Mouse (Mus musculus) hindbrain, embryonic 16.5 days (tissue): ENCODE measurements around the gene Tmem236. TPM values are rescaled to one million over a fixed set of nuclear protein-coding genes. Genes with fewer than 3 reads are reported as not detected.

Experiments
- ATAC-seq: fragments of 200-750 bp; cut with Nextera tagmentation; 2 replicates; pipeline ENCODE4 v1.8.0; 2017; ENCODE audit warnings: moderate TSS enrichment, moderate library complexity
- H3K27ac ChIP-seq: fragments of 300-500 bp; sonication (generic); 2 replicates; pipeline ENCODE4 v1.5.1; 2014; ENCODE audit warnings: low read depth, mild to moderate bottlenecking, control low read depth, low read length, moderate library complexity
- H3K27me3 ChIP-seq: fragments of 300-500 bp; sonication (generic); replicated peaks from 2 replicates; pipeline ENCODE4 v1.6.1; 2014; ENCODE audit warnings: low read length; ENCODE audit not compliant: control insufficient read depth, insufficient read depth
- H3K36me3 ChIP-seq: fragments of 300-500 bp; sonication (generic); 2 replicates; pipeline ENCODE4 v1.6.1; 2014; ENCODE audit warnings: mild to moderate bottlenecking, low read length, moderate library complexity, mixed read lengths; ENCODE audit not compliant: control insufficient read depth, insufficient read depth
- H3K4me1 ChIP-seq: fragments of 300-500 bp; sonication (generic); 2 replicates; pipeline ENCODE4 v1.6.1; 2014; ENCODE audit warnings: low read depth, low read length; ENCODE audit not compliant: control insufficient read depth, insufficient read depth
- H3K4me2 ChIP-seq: fragments of 300-500 bp; sonication (generic); 2 replicates; pipeline ENCODE4 v1.6.1; 2014; ENCODE audit warnings: mild to moderate bottlenecking, low read length, control low read depth, moderate library complexity
- H3K4me3 ChIP-seq: fragments of 300-500 bp; sonication (generic); 2 replicates; pipeline ENCODE4 v1.5.1; 2014; ENCODE audit warnings: mild to moderate bottlenecking, low read length, control low read depth, moderate library complexity
- H3K9ac ChIP-seq: fragments of 300-500 bp; sonication (generic); 2 replicates; pipeline ENCODE4 v1.6.1; 2014; ENCODE audit warnings: low read depth, mild to moderate bottlenecking, control low read depth, low read length, moderate library complexity
- H3K9me3 ChIP-seq: fragments of 300-500 bp; sonication (generic); 2 replicates; pipeline ENCODE4 v1.6.1; 2014; ENCODE audit warnings: mild to moderate bottlenecking, low read length, moderate library complexity; ENCODE audit not compliant: control insufficient read depth
- WGBS: fragments of 180-500 bp; shearing (Covaris S2); extraction: QIAGEN DNeasy Blood & Tissue Kit; methylation state at CpG from one replicate; pipeline ENCODE4 v1.1.7; 2014; 5-methylcytosine and 5-hydroxymethylcytosine counted together
- polyA plus RNA-seq: library from polyadenylated mRNA; unstranded; fragments of >200 nt; fragmentation: Nextera tagmentation; extraction: Ambion mirVana; gene quantifications from 2 replicates; pipeline ENCODE4 v1.2.1, GENCODE M21; 2015

Tmem236 gene
- polyA plus RNA-seq, 1 experiment from 2014 or later: 0.06 TPM

GRCm38 (mm10) chr2:14206798-14207197 is 32.5 kb downstream of the Tmem236 start:
- Histone ChIP-seq H3K27me3 (no peaks in the 10 kb centered on the region), H3K4me1 (no peaks in the 10 kb centered on the region), H3K36me3 (no peaks in the 10 kb centered on the region), H3K4me2 (no peak overlapping the region), H3K9me3 (no peaks in the 10 kb centered on the region), H3K27ac (no peak overlapping the region), H3K9ac (no peak overlapping the region), H3K4me3 (no peak overlapping the region)
- WGBS: 89% methylated on average over 4 of the region's 4 CpGs
- no peak for ATAC-seq

GRCm38 (mm10) chr2:14210731-14211130 is 36.4 kb downstream of the Tmem236 start:
- H3K27ac ChIP-seq: no peak overlapping the region
- ATAC-seq: no peak
- no peaks in the 10 kb centered on the region for H3K9me3 ChIP-seq
- WGBS: 89% methylated on average over 1 of the region's 1 CpGs
- no peak overlapping the region for H3K4me3 ChIP-seq
- no peaks in the 10 kb centered on the region for H3K4me1 ChIP-seq
- H3K27me3 ChIP-seq: no peaks in the 10 kb centered on the region
- H3K36me3 ChIP-seq: no peaks in the 10 kb centered on the region
- no peak overlapping the region for H3K4me2 ChIP-seq
- no peak overlapping the region for H3K9ac ChIP-seq

- Histone ChIP-seq H3K4me1 (no peaks in the 10 kb centered on the region), H3K9ac (no peak overlapping the region), H3K36me3 (no peaks in the 10 kb centered on the region), H3K4me2 (no peak overlapping the region), H3K27me3 (no peaks in the 10 kb centered on the region), H3K9me3 (no peaks in the 10 kb centered on the region), H3K4me3 (no peak overlapping the region), H3K27ac (no peak overlapping the region)
- no peak for ATAC-seq
These were observed 37.3 kb downstream of the Tmem236 start for GRCm38 (mm10) chr2:14211606-14212005.

GRCm38 (mm10) chr2:14214764-14215163 is 40.4 kb downstream of the Tmem236 start:
- ATAC-seq: no peak
- WGBS: 18% methylated on average over 3 of the region's 3 CpGs
- H3K36me3 ChIP-seq: no peaks in the 10 kb centered on the region

GRCm38 (mm10) chr2:14216653-14217052 is 42.3 kb downstream of the Tmem236 start:
- 85% methylated on average over 3 of the region's 3 CpGs for WGBS
- no peak for ATAC-seq
- no peak overlapping the region for H3K9ac ChIP-seq
- H3K4me1 ChIP-seq: no peaks in the 10 kb centered on the region
- H3K27me3 ChIP-seq: no peaks in the 10 kb centered on the region
- H3K4me3 ChIP-seq: no peak overlapping the region
- no peaks in the 10 kb centered on the region for H3K36me3 ChIP-seq
- H3K4me2 ChIP-seq: no peak overlapping the region
- no peak overlapping the region for H3K27ac ChIP-seq
- H3K9me3 ChIP-seq: no peaks in the 10 kb centered on the region

More at GRCm38 (mm10) chr2:14214764-14215163, 40.4 kb downstream of the Tmem236 start:
- no peaks in the 10 kb centered on the region for H3K4me1 ChIP-seq
- H3K9ac ChIP-seq: no peak overlapping the region
- no peak overlapping the region for H3K4me2 ChIP-seq
- no peaks in the 10 kb centered on the region for H3K9me3 ChIP-seq
- H3K27me3 ChIP-seq: no peaks in the 10 kb centered on the region
- H3K4me3 ChIP-seq: no peak overlapping the region
- no peak overlapping the region for H3K27ac ChIP-seq

- 75% methylated on average over 6 of the region's 6 CpGs for WGBS
- no peak overlapping the region for H3K27ac ChIP-seq
- H3K36me3 ChIP-seq: no peaks in the 10 kb centered on the region
- no peak overlapping the region for H3K4me3 ChIP-seq
- no peak overlapping the region for H3K4me2 ChIP-seq
- H3K9ac ChIP-seq: no peak overlapping the region
- no peaks in the 10 kb centered on the region for H3K27me3 ChIP-seq
- H3K4me1 ChIP-seq: no peaks in the 10 kb centered on the region
- no peaks in the 10 kb centered on the region for H3K9me3 ChIP-seq
- ATAC-seq: no peak
These were observed 43.8 kb downstream of the Tmem236 start for GRCm38 (mm10) chr2:14218126-14218525.

GRCm38 (mm10) chr2:14224387-14224786 is 50.1 kb downstream of the Tmem236 start:
- H3K4me1 ChIP-seq: no peaks in the 10 kb centered on the region
- WGBS: 76% methylated on average over 4 of the region's 4 CpGs
- no peak overlapping the region for H3K4me3 ChIP-seq
- H3K27me3 ChIP-seq: no peaks in the 10 kb centered on the region
- H3K9ac ChIP-seq: no peak overlapping the region
- no peaks in the 10 kb centered on the region for H3K36me3 ChIP-seq
- H3K9me3 ChIP-seq: no peaks in the 10 kb centered on the region
- no peak for ATAC-seq
- no peak overlapping the region for H3K27ac ChIP-seq
- no peak overlapping the region for H3K4me2 ChIP-seq

GRCm38 (mm10) chr2:14228495-14228894 is 54.2 kb downstream of the Tmem236 start:
- no peaks in the 10 kb centered on the region for H3K36me3 ChIP-seq
- no peak for ATAC-seq
- H3K27ac ChIP-seq: no peak overlapping the region
- H3K9me3 ChIP-seq: no peaks in the 10 kb centered on the region
- H3K4me2 ChIP-seq: no peak overlapping the region
- no peaks in the 10 kb centered on the region for H3K27me3 ChIP-seq
- no peak overlapping the region for H3K9ac ChIP-seq
- no peaks in the 10 kb centered on the region for H3K4me1 ChIP-seq
- WGBS: 72% methylated on average over 6 of the region's 6 CpGs
- no peak overlapping the region for H3K4me3 ChIP-seq

- Histone ChIP-seq H3K27ac (no peak within 1 kb of the TSS), H3K4me1 (no peaks in the 10 kb centered on the region), H3K4me3 (no peak within 1 kb of the TSS), H3K4me2 (no peak within 1 kb of the TSS), H3K36me3 (no peaks in the 10 kb centered on the region), H3K9ac (no peak within 1 kb of the TSS), H3K27me3 (no peaks in the 10 kb centered on the region), H3K9me3 (no peaks in the 10 kb centered on the region)
- 74% methylated on average over 3 of the region's 3 CpGs for WGBS
- no peak for ATAC-seq
These were observed 54.8 kb downstream of the Tmem236 start, which contains the start of gene Mrc1 for GRCm38 (mm10) chr2:14229149-14229548. Mrc1 (plus strand) TSS chr2:14229392.

- Histone ChIP-seq H3K36me3 (no peaks in the 10 kb centered on the region), H3K4me3 (no peak overlapping the region), H3K27ac (no peak overlapping the region), H3K4me2 (no peak overlapping the region), H3K9ac (no peak overlapping the region), H3K27me3 (no peaks in the 10 kb centered on the region), H3K9me3 (no peaks in the 10 kb centered on the region), H3K4me1 (no peaks in the 10 kb centered on the region)
- 93% methylated on average over 14 of the region's 14 CpGs for WGBS
- no peak for ATAC-seq
These were observed 55.7 kb downstream of the Tmem236 start for GRCm38 (mm10) chr2:14229979-14230378.
